Mouse (Mus musculus) midbrain, postnatal 0 days (tissue): ENCODE results near the gene Ttc27. TPM values are rescaled to one million over a fixed set of nuclear protein-coding genes. Genes with fewer than 3 reads are reported as not detected.

Experiments
- ATAC-seq: fragments of 200-750 bp; cut with Nextera tagmentation; 2 replicates; pipeline ENCODE4 v1.8.0; 2017; ENCODE audit warnings: moderate number of reproducible peaks, mild to moderate bottlenecking, moderate TSS enrichment, moderate library complexity; ENCODE audit not compliant: low FRiP score
- DNase-seq: peaks from one replicate; pipeline ENCODE4 v3.0.0-alpha.2; 2015; ENCODE audit warnings: low spot score
- H3K27ac ChIP-seq: fragments of 300-500 bp; sonication (generic); 2 replicates; pipeline ENCODE4 v1.5.1; 2014; ENCODE audit warnings: low read depth, mild to moderate bottlenecking, low read length, mixed read lengths
- H3K27me3 ChIP-seq: fragments of 300-500 bp; sonication (generic); 2 replicates; pipeline ENCODE4 v1.6.1; 2014; ENCODE audit warnings: low read length, control low read depth, mixed read lengths; ENCODE audit not compliant: insufficient read depth
- H3K36me3 ChIP-seq: fragments of 300-500 bp; sonication (generic); 2 replicates; pipeline ENCODE4 v1.6.1; 2014; ENCODE audit warnings: low read length, control low read depth, mixed read lengths; ENCODE audit not compliant: insufficient read depth
- H3K4me1 ChIP-seq: fragments of 300-500 bp; sonication (generic); 2 replicates; pipeline ENCODE4 v1.6.1; 2014; ENCODE audit warnings: mild to moderate bottlenecking, control low read depth, antibody characterized with exemption, low read length, mixed read lengths; ENCODE audit not compliant: insufficient read depth
- H3K4me2 ChIP-seq: fragments of 300-500 bp; sonication (generic); 2 replicates; pipeline ENCODE4 v1.6.1; 2014; ENCODE audit warnings: low read depth, mild to moderate bottlenecking, low read length, mixed read lengths; ENCODE audit not compliant: poor library complexity, severe bottlenecking
- H3K4me3 ChIP-seq: fragments of 300-500 bp; sonication (generic); 2 replicates; pipeline ENCODE4 v1.5.1; 2014; ENCODE audit warnings: low read depth, mild to moderate bottlenecking, low read length, moderate library complexity
- H3K9ac ChIP-seq: fragments of 300-500 bp; sonication (generic); replicated peaks from 2 replicates; pipeline ENCODE4 v1.6.1; 2014; ENCODE audit warnings: mild to moderate bottlenecking, low read length, moderate library complexity, mixed read lengths; ENCODE audit not compliant: poor library complexity, severe bottlenecking
- H3K9me3 ChIP-seq: fragments of 300-500 bp; sonication (generic); 2 replicates; pipeline ENCODE4 v1.6.1; 2016; ENCODE audit warnings: low read length, control low read depth
- CTCF ChIP-seq: IDR thresholded peaks from 2 replicates; pipeline ENCODE4 v1.5.1; 2016; ENCODE audit warnings: antibody characterized with exemption, mild to moderate bottlenecking
- WGBS: fragments of 180-500 bp; shearing (Covaris S2); extraction: QIAGEN DNeasy Blood & Tissue Kit; methylation state at CpG from one replicate; pipeline ENCODE4 v1.1.7; 2014; 5-methylcytosine and 5-hydroxymethylcytosine counted together
- polyA plus RNA-seq: library from polyadenylated mRNA; unstranded; fragments of >200 nt; fragmentation: Nextera tagmentation; extraction: Ambion mirVana; gene quantifications from 2 replicates; pipeline ENCODE4 v1.2.1, GENCODE M21; 2015
- total RNA-seq: library from RNA; depleted of rRNA; stranded (reverse); fragments of >200 nt; gene quantifications from 2 replicates; pipeline ENCODE4 v1.2.3, GENCODE M21; 2014

Ttc27 gene
- total and polyA plus RNA-seq, 2 experiments from 2014 or later: 12.6 to 13.0 TPM

DNA sequence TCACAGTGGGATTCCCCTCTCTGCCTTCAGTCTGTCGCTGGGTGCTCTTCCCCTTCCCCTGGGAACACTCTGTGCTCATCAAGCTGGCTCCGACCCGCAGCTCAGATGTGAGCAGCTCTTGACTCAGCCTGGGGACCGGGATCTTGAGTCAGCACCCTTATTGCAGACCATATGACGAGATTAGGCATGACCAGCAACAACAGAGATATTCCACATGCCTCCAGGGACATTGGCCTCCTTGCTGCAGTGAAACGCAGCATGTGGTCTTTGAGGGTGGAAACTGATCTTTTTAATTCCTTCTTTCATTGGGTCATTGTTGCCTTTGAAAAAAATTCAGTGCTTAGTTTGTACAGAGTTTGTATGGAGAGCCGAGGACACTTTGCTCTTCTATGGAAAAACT is 169.5 kb downstream of the Ttc27 start:
- no peak overlapping the region for H3K9ac ChIP-seq
- DNase-seq (no peak), ATAC-seq (no peak)
- no peak overlapping the region for H3K4me2 ChIP-seq
- no peaks in the 10 kb centered on the region for H3K27me3 ChIP-seq
- TF ChIP-seq CTCF: no peak
- no peaks in the 10 kb centered on the region for H3K36me3 ChIP-seq
- no peak overlapping the region for H3K4me3 ChIP-seq
- WGBS: 35% methylated on average over 7 of the region's 7 CpGs
- 0 out of 2 replicates have a peak, but pooled peaks cover 3% of the 10 kb centered on the region for H3K4me1 ChIP-seq
- H3K27ac ChIP-seq: no peak overlapping the region
- H3K9me3 ChIP-seq: no peaks in the 10 kb centered on the region

DNA sequence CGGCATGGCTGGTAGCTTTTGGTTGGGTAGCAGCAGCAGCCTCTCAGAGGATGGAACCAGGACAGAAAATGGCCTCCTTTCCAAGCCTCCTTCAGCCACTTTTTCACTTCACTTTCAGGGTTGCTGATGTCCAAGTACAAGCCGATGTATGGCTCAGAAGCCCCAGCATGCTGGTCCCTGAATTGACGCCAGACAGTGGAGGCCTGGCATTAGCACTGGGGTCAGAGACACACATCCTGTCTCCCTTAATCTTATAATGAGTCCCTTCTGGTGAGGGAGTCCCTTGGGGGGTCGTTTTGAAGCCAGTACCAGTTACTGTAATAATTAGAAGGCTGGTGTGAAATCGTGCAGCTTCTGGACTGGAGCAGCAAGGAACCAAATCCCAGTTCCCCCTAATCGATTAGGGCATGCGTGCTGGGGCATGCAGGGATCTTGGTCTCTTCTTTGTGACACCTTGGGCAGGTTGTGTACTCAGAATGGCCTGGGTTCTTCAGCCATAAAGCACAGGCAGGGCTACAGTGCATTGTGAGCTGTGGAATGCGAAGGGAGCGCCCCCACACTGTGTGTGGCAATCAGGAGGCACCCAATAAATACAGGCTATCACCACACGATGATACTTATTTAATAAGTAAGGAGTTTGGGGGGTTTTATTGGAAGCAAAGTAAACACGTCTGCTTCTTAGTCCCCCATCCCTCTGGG is 171.5 kb downstream of the Ttc27 start:
- Histone ChIP-seq H3K9ac (no peak overlapping the region), H3K4me2 (no peak overlapping the region), H3K4me3 (no peak overlapping the region), H3K27ac (no peak overlapping the region), H3K36me3 (no peaks in the 10 kb centered on the region), H3K27me3 (no peaks in the 10 kb centered on the region), H3K9me3 (no peaks in the 10 kb centered on the region), H3K4me1 (0 out of 2 replicates have a peak, but pooled peaks cover 3% of the 10 kb centered on the region)
- DNase-seq (no peak), ATAC-seq (no peak)
- 70% methylated on average over 11 of the region's 11 CpGs for WGBS
- no peak for TF ChIP-seq CTCF

DNA sequence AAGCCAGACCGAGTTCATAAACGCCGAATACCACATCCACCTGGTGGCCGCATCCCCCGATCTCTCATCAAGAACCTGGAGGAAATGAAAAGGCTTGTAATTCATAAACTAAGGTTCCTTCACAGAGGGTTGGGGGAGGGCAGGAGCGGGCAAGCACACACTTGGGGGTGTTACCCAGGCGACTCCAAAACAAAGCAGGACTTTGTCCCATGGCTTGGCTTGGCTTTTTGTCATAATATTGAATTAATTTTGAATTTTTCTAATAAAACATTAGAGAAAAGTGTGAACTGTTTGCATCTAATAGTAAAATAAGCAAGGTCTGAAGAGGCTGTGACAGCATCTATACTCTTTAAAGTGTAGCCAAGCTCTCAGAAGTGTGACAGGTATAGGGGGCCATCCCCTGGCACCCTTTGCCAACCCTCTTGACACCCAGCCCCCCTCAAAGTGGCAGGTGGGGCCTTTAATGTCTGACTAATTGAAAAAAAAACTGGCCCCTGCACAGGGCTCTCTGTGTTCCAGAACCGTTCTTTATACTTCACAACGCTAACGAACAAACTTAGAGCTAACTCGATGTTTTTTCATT is 172.1 kb downstream of the Ttc27 start:
- H3K27me3 ChIP-seq: no peaks in the 10 kb centered on the region
- no peak overlapping the region for H3K4me3 ChIP-seq
- no peak overlapping the region for H3K9ac ChIP-seq
- H3K36me3 ChIP-seq: no peaks in the 10 kb centered on the region
- H3K27ac ChIP-seq: no peak overlapping the region
- DNase-seq (no peak), ATAC-seq (no peak)
- no peak for TF ChIP-seq CTCF
- H3K4me2 ChIP-seq: no peak overlapping the region
- 90% methylated on average over 11 of the region's 11 CpGs for WGBS
- 0 out of 2 replicates have a peak, but pooled peaks cover 3% of the 10 kb centered on the region for H3K4me1 ChIP-seq
- no peaks in the 10 kb centered on the region for H3K9me3 ChIP-seq

DNA sequence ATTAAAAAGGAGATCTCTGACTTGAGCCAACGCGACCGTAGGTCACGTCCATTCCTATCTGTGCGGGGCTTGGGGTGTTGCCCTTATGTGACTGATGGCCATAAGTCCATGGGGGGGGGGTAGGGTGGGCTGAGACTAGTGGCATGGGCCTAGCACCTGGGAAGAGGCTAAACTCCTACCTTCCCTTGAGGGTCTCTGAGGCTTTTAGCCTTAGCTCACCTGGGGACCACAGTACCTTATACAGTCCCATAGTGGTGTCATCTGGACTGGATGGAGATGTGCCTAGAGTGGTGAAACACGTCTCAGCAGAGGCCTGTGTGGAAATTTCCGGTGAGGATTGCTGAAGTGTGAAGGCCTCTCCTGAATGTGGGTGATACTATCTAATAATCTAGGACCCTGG is 184.9 kb downstream of the Ttc27 start:
- no peak for TF ChIP-seq CTCF
- H3K4me1 ChIP-seq: no peaks in the 10 kb centered on the region
- no peak overlapping the region for H3K27ac ChIP-seq
- DNase-seq (no peak), ATAC-seq (no peak; the same call in 1 of the 2 replicates)
- H3K36me3 ChIP-seq: no peaks in the 10 kb centered on the region
- no peak overlapping the region for H3K4me2 ChIP-seq
- H3K9me3 ChIP-seq: no peaks in the 10 kb centered on the region
- WGBS: 97% methylated on average over 7 of the region's 7 CpGs
- H3K4me3 ChIP-seq: no peak overlapping the region
- no peak overlapping the region for H3K9ac ChIP-seq
- no peaks in the 10 kb centered on the region for H3K27me3 ChIP-seq

DNA sequence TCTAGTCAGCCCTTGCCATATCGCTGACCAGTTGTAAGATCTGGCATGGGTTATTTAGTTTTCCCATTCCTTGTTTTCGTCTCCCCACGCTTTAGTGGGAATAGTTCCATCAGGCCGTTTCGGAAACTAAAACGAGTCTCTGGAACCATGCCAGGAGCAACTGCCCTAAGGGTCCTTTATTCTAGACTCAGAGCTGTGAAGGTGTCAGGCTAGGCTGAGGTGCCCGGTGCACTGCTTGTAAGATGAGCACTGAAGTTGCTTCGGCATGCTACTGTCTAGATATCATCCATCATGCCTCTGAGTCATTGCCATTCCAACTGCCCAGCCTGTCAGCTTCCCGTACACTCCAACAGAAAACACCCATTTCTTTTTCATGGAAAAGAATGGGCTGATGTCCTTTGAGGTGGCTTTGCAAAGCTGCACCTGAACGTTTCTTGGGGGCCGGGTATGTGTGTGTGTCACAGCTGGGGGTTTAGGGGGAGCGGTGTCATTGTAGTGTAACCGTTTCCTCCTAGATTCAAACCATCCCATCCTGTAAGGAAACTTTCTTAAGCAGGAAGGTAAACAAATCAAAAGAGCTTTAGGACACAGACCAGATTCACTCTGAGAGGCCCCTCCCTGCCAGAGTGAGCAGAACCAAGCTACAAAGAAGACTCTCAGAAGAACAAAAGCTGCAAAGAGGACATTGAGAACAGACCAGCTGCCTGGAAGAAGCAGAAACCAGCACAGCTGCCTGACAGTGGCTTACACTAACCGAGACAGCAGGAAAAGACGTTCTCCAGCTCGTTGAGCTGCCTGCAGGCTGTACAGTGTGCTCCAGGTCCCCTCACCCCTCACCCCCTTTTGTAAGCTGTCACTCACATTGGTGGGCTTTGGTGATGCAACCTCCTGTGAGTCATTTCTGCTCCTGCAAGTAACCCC is 186.1 kb downstream of the Ttc27 start:
- H3K9me3 ChIP-seq: no peaks in the 10 kb centered on the region
- 58% methylated on average over 16 of the region's 16 CpGs for WGBS
- ATAC-seq (no peak), DNase-seq (no peak)
- H3K4me2 ChIP-seq: no peak overlapping the region
- no peak overlapping the region for H3K9ac ChIP-seq
- no peak overlapping the region for H3K27ac ChIP-seq
- no peaks in the 10 kb centered on the region for H3K36me3 ChIP-seq
- no peak overlapping the region for H3K4me3 ChIP-seq
- H3K27me3 ChIP-seq: no peaks in the 10 kb centered on the region
- no peaks in the 10 kb centered on the region for H3K4me1 ChIP-seq
- no peak for TF ChIP-seq CTCF
